ENCODE assay signal across 11 mouse cellular contexts in genomic region chr16:23272521-23273230, GRCm38 (mm10). TPM values are rescaled to one million over a fixed set of nuclear protein-coding genes. Genes with fewer than 3 reads are reported as not detected.
A peak's percentile ranks its signal among the peaks of the same experiment; 100 is the strongest.
DNase-seq lines count a peak whose midpoint lies in the region; ATAC-seq and TF ChIP-seq lines count a peak whose summit lies in the region.
"Had no signal": no experiment of that assay in that cellular context is flagged by ENCODE, and none has a peak within 500 bp of the region (broad histone marks: within the 10 kb centered on the region; RNA-seq: fewer than 3 reads in every experiment).

No protein-coding gene starts in this region.

- TF ChIP-seq CTCF in gastrocnemius, adult 2 months (IDR thresholded peaks at IDR 0.05), result no peak
- TF ChIP-seq CTCF in olfactory bulb, adult 2 months (IDR thresholded peaks at IDR 0.05; ENCODE audit: insufficient read depth, low read depth, low read length), result no peak

- no peaks in the 10 kb centered on the region for H3K27me3 ChIP-seq in lung, embryonic 15.5 days

- no peaks in the 10 kb centered on the region for H3K36me3 ChIP-seq in lung, embryonic 15.5 days
- H3K36me3 ChIP-seq: G1E had no signal

- H3K9ac ChIP-seq in lung, embryonic 15.5 days, result no peak overlapping the region

- DNase-seq in gastrocnemius, adult 2 months, result no peak
- DNase-seq in gastrocnemius, postnatal 36 days, result no peak
- no peak for DNase-seq in lung, postnatal 25 days (ENCODE audit: low spot score)
- peak; percentile 37 for DNase-seq in adipocyte (ENCODE audit: low spot score)
- no peak for DNase-seq in cerebellum, postnatal 14 days
- no peak for DNase-seq in neural tube, embryonic 10.5 days (ENCODE audit: extremely low spot score, low spot score)
- DNase-seq: cerebellum, postnatal 36 days; retina, postnatal 1 day had no signal

- WGBS in lung, embryonic 15.5 days, result 56% methylated on average over 9 of the region's 9 CpGs
- 63% methylated on average over 9 of the region's 9 CpGs for WGBS in olfactory bulb, adult 2 months

- H3K27ac ChIP-seq in gastrocnemius, adult 2 months, result peak overlapping the region; percentile 79
- peak overlapping the region; percentile 54 for H3K27ac ChIP-seq in lung, embryonic 15.5 days
- H3K27ac ChIP-seq in olfactory bulb, adult 2 months (ENCODE audit: insufficient read depth, low read depth, low read length), result peak overlapping the region; percentile 31

- no peak overlapping the region for H3K4me3 ChIP-seq in gastrocnemius, adult 2 months
- H3K4me3 ChIP-seq in lung, embryonic 15.5 days, result no peak overlapping the region
- no peak overlapping the region for H3K4me3 ChIP-seq in olfactory bulb, adult 2 months (ENCODE audit: insufficient read depth, low read depth, low read length)

- no peak for TF ChIP-seq POLR2A in olfactory bulb, adult 2 months (IDR thresholded peaks at IDR 0.05; ENCODE audit: insufficient read depth, low read depth, low read length)

- intact Hi-C loops in gastrocnemius, adult 2 months (cut with DNase I), result loop anchor here (5.0 kb wide), 1 partner anchor 45 kb away; no protein-coding TSS in a partner anchor
- intact Hi-C loops in gastrocnemius, postnatal 36 days (cut with DNase I), result no loop called here

- ATAC-seq in lung, embryonic 15.5 days (ENCODE audit: borderline replicate concordance, extremely low read depth, low FRiP score, low TSS enrichment), result no peak

- H3K9me3 ChIP-seq in lung, embryonic 15.5 days, result no peaks in the 10 kb centered on the region
- H3K9me3 ChIP-seq: G1E had no signal

- no peak overlapping the region for H3K4me2 ChIP-seq in lung, embryonic 15.5 days

- H3K4me1 ChIP-seq in lung, embryonic 15.5 days, result peaks cover 62% of the 10 kb centered on the region
- H3K4me1 ChIP-seq in olfactory bulb, adult 2 months (ENCODE audit: control insufficient read depth, insufficient read depth, low read length), result peaks cover 35% of the 10 kb centered on the region

RNA-seq across cellular contexts. Expression of gene St6gal1, which starts 48.1 kb away (rescaled TPM):
- total RNA-seq in gastrocnemius, adult 2 months (2021), result 1 to 10 TPM; 2.6 to 3.5 TPM
- total RNA-seq in gastrocnemius, postnatal 36 days (2021), result 1 to 10 TPM; 2.4 to 3.2 TPM
- polyA plus RNA-seq in lung, embryonic 15.5 days (2015; fragmentation: Nextera tagmentation; extraction: Ambion mirVana), result 48.0 and 52.7 TPM in 2 replicates
- not detected in 2 replicates for polyA plus RNA-seq in olfactory bulb, adult 2 months (2012; ENCODE audit: insufficient read depth, insufficient read length, low replicate concordance, missing spikeins)
